14 mouse cellular contexts compared by ENCODE assay signal in the genomic region with DNA sequence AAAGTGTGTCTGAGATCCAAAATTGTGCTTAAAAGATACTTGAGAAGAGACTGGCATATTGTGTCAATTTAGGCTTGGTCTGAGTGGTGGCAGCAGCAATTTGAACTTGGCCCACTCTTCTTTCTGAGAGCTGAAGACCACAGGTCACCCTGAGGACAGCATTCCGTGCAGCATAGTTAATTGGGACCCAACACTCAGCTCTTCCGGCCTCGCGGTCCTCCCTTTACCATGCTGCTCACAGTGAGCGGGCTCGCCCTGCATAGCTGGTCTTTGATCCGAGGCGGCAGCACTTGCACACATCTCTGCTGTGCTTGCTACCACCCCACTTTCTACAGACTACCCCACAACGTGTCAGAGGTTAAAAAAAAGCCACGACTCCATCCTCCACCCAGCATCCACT.
"Had no signal": no experiment of that assay in that cellular context is flagged by ENCODE, and none has a peak within 500 bp of the region (broad histone marks: within the 10 kb centered on the region; RNA-seq: fewer than 3 reads in every experiment).

No protein-coding gene starts in this region.

- ATAC-seq: intestine, embryonic 15.5 days; lung, postnatal 0 days; midbrain, embryonic 13.5 days had no signal

- H3K4me2 ChIP-seq: intestine, embryonic 15.5 days; midbrain, embryonic 13.5 days; neural tube, embryonic 12.5 days had no signal

- H3K27me3 ChIP-seq: intestine, embryonic 15.5 days; midbrain, embryonic 13.5 days; neural tube, embryonic 12.5 days had no signal

- DNase-seq: kidney, adult 18-20 months; kidney, postnatal 4 days; left cerebral cortex, postnatal 4 days; lung, adult 2 months; lung, postnatal 36 days; spleen, adult 18-20 months; thymus, adult 18-20 months; thymus, postnatal 14 days had no signal

- H3K9me3 ChIP-seq: intestine, embryonic 15.5 days; midbrain, embryonic 13.5 days; neural tube, embryonic 12.5 days had no signal

- H3K4me3 ChIP-seq: intestine, embryonic 15.5 days; layer of hippocampus, adult 2 months; midbrain, embryonic 13.5 days; neural tube, embryonic 12.5 days had no signal

- H3K27ac ChIP-seq: intestine, embryonic 15.5 days; kidney, postnatal 0 days; layer of hippocampus, adult 2 months; midbrain, embryonic 13.5 days; neural tube, embryonic 12.5 days had no signal

- H3K9ac ChIP-seq: intestine, embryonic 15.5 days; midbrain, embryonic 13.5 days; neural tube, embryonic 12.5 days had no signal

- H3K4me1 ChIP-seq: intestine, embryonic 15.5 days; midbrain, embryonic 13.5 days; neural tube, embryonic 12.5 days had no signal
